Mouse (Mus musculus): ENCODE results near the gene Kcnq5.
"Not testable (repeated sequence)": the region's sequence is repeated elsewhere in the genome, so short reads cannot be mapped to it uniquely, and the experiment has no call there.

The Kcnq5 gene

DNA sequence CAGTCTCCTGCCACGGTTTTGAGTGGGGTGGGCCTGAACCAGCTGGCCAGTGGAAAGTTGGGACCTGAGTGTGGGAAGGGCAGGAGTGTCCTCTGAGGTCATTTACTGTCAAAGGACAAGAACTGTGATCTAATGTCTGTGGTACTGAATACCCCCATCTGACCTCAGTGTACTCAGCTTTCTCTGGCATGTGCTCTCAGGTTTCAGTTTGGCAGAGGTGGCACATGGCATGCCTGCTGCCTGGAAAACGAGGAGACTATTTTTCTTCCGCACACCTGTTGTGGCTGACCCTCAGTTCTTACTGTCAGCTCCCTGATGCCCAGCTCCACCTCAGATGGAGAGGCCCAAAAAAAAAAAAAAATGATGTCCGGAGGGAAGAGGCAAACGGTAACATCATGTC lies 475.5 kb downstream of the Kcnq5 start:
- no peak for DNase-seq (ENCODE audit: low spot score)

DNA sequence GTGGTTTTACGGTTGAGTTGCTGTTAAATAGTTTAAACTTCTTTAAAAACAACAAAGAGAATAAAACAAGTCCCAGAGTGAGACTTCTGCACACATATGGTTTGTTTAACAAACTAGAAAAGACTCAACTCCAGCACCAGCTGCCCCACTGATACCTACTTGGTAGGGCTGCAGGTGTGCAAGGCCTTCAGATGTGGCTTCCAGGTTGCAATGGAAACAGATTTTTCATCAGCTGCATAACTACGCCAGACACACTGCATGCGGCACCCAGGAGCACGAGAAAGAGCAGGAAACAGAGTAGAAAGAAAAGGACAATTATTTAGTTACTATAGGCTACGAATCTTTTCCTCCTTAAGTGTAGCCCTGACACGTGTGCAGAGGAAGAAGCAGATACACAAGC lies 492.4 kb downstream of the Kcnq5 start:
- no peak for DNase-seq (ENCODE audit: low spot score)

DNA sequence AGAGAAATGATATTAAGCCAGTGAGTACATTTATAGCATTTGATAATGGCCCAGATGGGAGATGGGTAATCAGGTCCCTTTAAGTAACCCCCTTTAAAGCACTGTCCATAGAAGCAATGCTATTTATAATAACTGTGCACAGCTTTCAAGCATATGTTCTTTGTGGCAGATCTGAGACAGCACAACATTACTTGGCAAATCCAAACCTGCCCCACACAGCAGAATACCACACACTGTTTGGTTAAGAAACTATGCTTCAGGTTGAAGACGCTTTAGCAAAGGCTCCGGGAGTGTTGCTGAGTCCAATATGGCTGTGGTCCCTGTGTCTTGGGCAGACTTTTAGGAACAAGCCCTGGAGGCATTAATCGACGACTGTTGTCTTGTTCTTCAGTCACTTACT lies 495.3 kb downstream of the Kcnq5 start:
- DNase-seq (ENCODE audit: low spot score), result no peak

DNA sequence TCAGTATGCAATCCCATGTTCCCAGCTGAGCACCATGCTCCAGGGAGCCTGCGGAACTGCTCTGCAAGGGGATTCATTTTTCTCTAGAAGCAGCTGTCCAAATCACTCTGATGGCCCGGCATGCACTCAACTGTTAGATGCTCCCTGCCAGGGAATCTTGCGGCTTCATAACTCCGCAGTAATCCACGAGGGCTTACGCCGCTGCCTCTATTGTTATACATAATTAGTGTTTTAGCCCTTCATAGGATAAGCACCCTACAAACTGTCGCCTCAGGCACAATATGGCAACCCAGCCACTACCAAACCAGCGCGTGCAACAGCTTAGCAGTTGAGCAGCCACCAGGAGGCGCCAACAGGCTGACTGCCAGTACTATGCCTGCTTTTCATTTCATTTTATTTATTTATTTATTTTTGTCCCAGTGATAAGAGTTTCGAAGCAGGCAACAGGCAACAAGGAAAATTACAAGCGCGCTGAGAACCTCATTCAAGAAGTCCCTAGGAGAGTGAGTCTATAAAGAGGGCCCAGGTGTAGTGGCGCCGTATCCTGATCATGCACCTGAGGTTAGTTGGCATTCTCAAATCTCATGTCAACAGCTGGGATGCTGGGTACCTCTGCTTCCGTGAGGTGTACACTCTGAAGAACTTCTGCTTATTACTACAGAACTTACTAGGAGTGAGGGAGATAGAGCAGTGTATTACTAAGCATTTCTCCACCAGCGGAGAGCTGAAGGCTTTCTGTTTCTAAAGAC lies 500.6 kb downstream of the Kcnq5 start:
- peak; percentile 60 for DNase-seq (ENCODE audit: low spot score)

DNA sequence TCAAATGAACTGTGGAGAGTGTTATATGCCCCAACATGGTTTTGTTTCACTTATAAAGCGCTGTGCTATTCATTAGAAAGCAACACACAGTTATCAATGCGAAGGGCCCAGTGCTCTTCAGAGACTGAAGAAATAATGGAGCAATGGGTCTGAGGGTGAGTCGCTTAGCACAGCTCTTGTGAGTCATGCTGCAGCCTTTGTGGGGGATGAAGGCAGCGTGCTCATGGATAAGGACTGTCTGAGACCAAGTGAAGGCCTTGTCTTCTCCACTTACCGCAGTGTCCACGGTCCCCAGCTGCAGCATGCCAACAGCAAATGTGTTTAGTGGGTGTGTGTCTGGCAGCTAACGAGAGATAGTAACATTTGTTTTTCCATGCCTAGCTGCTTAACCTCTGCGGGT lies 503.2 kb downstream of the Kcnq5 start:
- no peak for DNase-seq (ENCODE audit: low spot score)

DNA sequence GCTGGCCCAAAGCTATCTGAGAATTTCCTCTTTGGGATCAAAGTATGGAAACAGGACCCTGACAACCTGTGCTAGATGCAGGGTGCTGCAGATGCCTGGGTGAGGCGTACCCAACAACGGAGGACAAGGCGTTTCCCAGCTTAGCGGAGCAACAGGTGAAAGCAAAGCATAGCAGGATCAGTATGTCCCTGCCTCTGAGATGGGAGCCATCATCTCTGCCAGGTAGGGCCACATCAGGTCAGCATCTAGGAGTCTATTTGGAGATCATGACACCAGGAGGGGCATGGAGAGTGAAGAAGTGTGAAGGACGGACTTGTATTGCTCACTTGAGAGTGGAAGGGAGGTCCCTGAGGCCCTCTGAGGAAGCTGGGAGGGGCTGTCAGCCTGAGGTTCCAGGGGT lies 505.8 kb downstream of the Kcnq5 start:
- DNase-seq (ENCODE audit: low spot score), result no peak

DNA sequence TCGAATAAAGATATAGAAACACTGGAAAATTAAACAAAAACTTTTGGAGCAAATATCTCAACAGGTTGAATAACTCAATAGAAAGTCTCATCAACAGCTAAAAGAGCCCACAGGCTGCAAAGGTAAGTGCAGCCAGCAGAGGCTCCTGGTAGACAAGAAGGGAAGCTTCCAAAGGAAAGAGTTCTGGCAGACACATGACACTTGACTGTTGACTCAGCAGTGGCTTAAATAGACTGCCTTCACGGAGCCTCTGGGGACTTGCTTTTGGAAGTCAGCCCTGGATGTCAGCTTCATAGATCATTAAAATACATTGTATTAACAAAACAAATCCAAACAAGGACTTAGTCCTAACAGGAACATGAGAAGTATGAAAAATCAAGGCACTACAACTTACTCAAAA lies 513.5 kb downstream of the Kcnq5 start:
- peak; percentile 21 for DNase-seq (ENCODE audit: low spot score)

DNA sequence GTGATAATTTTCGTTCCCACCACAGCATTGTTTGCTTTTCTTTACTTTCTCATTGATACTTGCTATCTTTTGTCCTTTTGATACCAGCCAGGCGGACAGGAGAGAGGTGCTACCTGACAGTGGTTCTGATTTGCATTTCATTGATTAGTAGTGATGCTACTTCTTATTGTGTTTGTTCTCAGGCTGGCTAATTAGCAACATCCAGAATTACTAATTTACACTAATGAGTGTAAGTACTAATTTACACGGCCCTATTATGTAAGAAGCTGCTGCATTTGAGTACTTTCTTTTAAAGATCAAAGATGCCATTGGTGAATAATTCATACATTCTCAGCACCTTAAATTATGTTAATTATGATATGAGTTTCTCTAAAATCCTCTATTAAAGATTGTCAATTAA lies 525.0 kb downstream of the Kcnq5 start:
- no peak for DNase-seq (ENCODE audit: low spot score)

DNA sequence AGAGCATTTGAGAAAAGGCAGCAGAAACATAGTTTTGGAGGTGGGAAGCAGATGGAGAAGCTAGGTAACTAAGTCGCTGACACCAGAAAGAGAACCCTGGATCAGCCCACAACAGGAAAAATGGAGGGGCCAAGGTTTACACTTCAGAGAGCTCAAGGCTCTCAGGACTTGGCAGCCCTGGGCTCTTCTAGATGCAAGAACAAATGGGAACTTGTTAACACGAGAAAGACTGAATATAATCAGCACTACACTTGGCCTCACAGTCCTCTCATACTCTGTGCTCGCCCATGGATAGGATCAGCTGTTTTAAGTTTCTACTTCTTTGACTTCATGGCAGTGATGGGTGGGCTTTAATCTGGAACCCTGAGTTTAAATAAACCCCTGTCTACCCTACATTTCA lies 526.9 kb downstream of the Kcnq5 start:
- no peak for DNase-seq (ENCODE audit: low spot score)

DNA sequence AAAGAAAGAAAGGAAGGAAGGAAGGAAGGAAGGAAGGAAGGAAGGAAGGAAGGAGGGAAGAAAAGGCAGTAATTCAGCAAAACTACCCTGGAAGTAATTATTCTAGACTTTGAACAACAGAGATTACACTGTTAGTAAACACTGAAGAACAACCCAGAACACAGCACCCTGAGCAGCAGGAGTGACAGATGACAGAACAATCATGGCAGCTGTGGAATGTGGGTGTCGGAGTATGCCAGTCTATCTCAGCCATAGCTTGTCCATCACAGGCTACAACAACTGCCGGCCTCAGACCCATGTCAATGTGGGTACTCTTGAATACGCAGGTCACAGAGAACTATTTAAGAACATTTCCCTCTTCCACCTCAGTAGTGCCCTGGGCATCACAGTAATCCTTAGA lies 530.1 kb downstream of the Kcnq5 start:
- no peak for DNase-seq (ENCODE audit: low spot score)

DNA sequence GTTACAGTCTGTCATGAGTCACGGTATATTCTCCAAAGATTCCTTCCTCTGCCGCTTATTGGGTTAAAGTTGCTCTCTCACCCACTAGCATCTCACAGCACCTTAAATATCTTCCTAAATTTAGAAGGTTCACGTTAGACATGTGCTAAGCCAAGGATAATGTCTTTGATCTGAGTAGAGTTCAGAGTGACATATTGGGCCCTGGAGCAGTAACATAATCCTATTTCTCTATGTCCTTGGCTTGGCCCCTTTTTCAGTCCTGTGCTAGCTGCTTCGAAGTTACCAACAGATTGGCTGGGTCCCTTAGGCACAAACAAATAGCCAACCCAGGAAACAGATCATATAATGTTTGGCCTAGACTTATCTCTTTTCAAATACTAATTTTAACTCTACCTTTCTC lies 533.7 kb downstream of the Kcnq5 start:
- DNase-seq (ENCODE audit: low spot score), result no peak

DNA sequence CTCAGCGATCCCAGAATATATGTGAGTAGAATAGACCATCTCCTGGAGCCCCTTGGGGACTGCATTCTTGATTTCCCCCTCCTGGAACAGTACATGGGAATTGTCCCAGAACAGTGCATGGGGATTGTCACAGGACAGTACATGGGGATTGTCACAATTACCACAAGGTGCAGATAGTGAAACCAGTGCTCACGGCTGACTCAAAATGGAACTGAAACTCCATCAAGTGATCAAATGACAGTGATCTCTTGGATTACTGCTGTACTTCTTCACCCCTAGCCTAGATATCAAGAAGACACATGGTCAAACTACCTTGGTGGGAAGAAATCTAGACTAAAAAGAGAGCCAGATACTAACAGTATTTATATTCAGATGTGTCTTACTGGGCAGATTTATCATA lies 536.1 kb downstream of the Kcnq5 start:
- DNase-seq (ENCODE audit: low spot score), result no peak

DNA sequence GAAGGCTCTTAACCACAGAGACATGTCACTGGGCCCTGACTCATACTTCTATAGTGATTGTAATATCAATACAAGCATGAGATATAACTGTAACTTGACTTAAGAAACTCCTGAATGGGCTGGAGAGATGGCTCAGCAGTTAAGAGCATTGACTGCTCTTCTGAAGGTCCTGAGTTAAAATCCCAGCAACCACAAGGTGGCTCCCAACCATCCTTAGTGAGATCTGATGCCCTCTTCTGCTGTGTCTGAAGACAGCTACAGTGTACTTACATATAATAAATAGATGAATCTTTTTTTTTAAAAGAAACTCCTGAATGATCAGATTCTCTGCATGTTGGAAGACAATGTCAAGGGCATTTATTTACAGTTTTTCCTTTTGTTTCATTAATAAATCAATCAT lies 542.4 kb downstream of the Kcnq5 start:
- DNase-seq (ENCODE audit: low spot score), result no peak

DNA sequence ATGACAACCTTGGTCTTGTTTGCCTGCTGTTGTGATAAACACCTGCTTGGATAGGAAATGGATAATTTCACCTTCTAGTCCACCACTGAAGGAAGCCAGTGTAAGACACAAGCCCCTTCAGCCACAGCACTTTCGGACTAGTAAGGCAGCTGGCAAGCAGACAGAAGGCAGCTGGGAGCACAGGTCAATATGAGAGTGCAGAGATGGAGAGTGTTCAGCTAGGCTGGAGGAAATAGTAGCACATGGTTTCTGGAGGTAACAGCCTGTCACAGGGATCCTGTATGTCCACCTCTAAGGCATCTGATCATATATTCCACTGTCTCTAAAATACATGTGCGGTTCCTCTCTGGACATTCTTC lies 549.6 kb downstream of the Kcnq5 start:
- no peak for DNase-seq (ENCODE audit: low spot score)

DNA sequence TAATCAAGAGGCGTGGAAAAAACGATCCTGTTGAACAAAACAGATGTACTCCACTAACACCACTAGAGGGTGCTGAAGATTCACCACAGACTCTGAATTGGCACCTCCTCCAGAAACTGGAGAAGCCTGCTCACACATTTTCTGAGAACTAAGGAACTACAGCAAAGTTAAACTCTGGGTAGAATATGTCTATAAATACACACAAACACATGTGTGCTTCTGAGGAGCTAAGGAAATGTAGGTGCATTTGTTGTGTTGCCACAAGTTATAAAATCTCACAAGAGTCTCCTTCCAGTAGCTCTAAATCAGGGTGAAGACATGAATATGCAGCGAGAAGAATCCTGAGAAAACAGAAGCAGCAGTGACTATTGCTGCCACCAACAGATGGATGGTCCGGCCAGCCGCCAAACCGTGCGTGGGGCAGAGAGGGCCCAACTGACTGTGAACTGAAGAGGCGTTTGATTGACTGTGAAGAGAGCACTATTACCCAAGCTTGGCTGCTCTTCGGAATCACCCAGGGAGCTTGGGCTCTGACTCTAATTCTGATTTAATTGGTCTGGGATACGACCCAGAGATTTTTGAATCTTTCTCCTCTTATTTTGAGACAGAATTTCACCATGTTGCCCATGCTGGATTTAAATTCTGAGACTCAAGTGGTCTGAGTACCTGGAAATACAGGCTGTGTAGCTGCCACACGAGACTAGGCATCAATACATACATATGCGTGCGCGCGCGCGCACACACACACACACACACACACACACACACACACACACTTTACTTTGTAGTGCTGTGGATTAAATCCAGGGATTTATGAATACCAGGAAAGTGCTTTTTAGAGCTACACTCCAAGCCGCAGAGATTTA lies 550.2 kb downstream of the Kcnq5 start:
- DNase-seq (ENCODE audit: low spot score), result peak; percentile 22

DNA sequence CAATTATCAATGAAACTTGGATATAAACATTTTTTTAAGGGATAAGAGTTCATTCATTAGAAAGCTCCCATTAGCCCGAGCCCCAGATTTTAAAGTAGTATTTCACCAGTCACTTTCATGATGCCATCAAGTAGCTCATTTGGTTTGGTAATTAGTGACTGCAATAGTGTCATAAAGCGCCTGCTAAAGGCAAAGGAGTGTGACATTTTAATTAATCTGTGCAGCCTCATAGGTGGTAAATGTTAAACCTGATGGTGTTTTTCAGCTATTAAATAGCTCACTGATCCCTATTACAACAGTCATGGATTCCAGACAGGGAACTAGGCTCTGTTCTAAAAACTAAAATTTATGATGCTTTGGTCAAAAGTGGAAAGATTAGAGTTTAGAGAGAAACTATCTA lies 554.5 kb downstream of the Kcnq5 start:
- DNase-seq (ENCODE audit: low spot score), result no peak

DNA sequence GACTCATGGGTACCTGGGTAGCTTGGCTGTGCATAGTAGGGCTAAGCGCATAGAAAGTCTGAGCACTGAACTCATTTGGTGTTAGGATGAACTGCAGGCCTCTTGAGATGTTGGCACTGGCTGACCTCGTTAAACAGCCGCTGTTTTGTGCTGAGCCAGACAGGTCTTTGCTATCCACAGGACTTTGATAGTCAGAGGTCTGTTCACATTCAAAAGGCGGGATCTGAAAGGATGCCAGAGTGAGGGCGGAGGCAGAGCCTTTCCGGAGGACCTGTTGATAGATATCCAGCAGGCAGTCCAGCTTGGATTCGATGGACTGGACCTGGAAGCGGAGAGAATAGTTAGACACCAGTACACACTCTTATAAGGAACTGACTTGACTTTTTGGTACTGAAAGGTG lies 558.9 kb downstream of the Kcnq5 start:
- DNase-seq (ENCODE audit: low spot score), result no peak

DNA sequence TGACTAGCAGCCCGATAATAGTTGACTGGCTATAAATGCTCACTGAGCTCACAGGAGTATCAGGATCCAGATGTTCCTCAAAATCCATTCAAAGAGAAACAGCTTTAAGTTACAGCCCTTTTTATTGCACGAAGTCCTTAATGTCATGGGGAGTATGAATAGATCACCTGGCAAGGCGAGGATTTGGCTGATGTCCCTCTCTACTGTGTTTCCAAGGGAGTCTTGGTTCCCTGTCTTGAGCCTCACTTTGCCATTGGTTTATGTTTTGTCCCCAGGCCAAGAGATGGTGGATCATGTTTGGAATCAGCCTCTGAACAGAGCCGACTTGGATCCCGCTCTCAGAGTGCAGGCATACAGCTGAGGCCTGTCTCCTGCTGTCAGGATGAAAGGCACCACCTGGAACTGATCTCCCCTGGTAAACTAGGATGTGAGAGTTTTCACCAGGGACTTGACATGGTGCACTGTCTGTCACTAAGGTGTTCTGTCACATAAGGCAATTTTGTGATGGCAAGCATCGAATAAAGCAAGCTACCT lies 570.5 kb downstream of the Kcnq5 start:
- no peak for DNase-seq (ENCODE audit: low spot score)

DNA sequence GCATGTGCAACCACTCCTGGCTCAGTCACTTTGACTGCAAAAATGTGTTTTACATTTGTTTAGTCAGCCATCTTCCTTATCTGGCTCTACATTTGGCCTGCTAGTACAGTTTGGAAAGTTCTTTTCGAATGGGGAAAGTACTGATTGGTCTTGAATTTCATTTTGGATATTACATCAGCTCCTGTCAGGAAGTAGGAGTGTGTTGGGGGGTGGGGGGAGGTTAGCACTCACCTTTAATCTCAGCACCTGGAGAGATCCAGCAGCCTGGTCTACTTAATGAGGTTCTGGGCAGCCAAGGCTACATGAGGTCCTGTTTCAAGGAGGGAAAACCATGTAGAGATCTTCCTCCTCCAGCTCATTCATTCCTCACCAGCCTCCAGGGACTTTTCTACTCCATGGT lies 578.5 kb downstream of the Kcnq5 start, which contains the start of gene Khdc1b:
Gene Khdc1b (plus strand): TSS at position 301 of the 400 bp plus-strand sequence.
- no peak for DNase-seq (ENCODE audit: low spot score)

DNA sequence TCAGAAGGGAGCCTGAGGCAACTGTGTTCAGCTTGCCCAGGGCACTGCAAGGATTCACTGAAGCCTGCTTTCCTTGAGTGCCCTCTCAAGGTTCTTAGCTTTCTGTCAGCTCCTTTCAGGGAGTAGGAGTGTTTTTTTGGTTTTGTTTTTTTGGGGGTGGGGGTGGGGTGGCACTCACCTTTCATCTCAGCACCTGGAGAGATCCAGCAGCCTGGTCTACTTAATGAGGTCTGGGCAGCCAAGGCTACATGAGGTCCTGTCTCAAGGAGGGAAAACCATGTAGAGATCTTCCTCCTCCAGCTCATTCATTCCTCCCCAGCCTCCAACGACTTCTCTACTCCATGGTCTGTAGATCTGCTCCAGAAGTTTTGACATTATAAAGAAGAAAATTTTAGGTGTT lies 593.7 kb downstream of the Kcnq5 start, which contains the start of gene Khdc1c:
Gene Khdc1c (plus strand): TSS at position 301 of the 400 bp plus-strand sequence.
- not testable (repeated sequence) for DNase-seq (ENCODE audit: low spot score)

DNA sequence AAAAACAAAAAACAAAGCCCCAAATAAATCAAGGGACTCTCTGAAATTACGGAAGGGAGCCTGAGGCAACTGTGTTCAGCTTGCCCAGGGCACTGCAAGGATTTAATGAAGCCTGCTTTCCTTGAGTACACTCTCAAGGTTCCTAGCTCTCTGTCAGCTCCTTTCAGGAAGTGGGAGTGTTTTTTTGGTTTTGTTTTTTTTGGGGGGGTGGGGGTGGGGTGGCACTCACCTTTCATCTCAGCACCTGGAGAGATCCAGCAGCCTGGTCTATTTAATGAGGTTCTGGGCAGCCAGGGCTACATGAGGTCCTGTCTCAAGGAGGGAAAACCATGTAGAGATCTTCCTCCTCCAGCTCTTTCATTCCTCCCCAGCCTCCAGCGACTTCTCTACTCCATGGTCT lies 612.4 kb downstream of the Kcnq5 start, which contains the start of gene Khdc1a:
Gene Khdc1a (plus strand): TSS at position 301 of the 400 bp plus-strand sequence.
- no peak for DNase-seq (ENCODE audit: low spot score)
